Mouse (Mus musculus) liver, embryonic 15.5 days (tissue): Measurements from ENCODE around the gene Glud1. TPM values are rescaled to one million over a fixed set of nuclear protein-coding genes. Genes with fewer than 3 reads are reported as not detected.
A peak's percentile ranks its signal among the peaks of the same experiment; 100 is the strongest.
"Not testable (repeated sequence)": the region's sequence is repeated elsewhere in the genome, so short reads cannot be mapped to it uniquely, and the experiment has no call there.

ENCODE experiments used
- ATAC-seq: fragments of 200-750 bp; cut with Nextera tagmentation; 2 replicates; pipeline ENCODE4 v1.8.0; 2017; ENCODE audit warnings: moderate number of reproducible peaks, mild to moderate bottlenecking, moderate library complexity; ENCODE audit not compliant: insufficient read depth
- H3K27ac ChIP-seq: fragments of 300-500 bp; sonication (generic); replicated peaks from 2 replicates; pipeline ENCODE4 v1.5.1; 2015; ENCODE audit warnings: mild to moderate bottlenecking, inconsistent platforms
- H3K27me3 ChIP-seq: fragments of 300-500 bp; sonication (generic); 2 replicates; pipeline ENCODE4 v1.6.1; 2015; ENCODE audit warnings: mild to moderate bottlenecking, inconsistent platforms
- H3K36me3 ChIP-seq: fragments of 300-500 bp; sonication (generic); replicated peaks from 2 replicates; pipeline ENCODE4 v1.6.1; 2015; ENCODE audit warnings: moderate library complexity, mild to moderate bottlenecking, inconsistent platforms
- H3K4me1 ChIP-seq: fragments of 300-500 bp; sonication (generic); replicated peaks from 2 replicates; pipeline ENCODE4 v1.6.1; 2015; ENCODE audit warnings: inconsistent platforms
- H3K4me2 ChIP-seq: fragments of 300-500 bp; sonication (generic); 2 replicates; pipeline ENCODE4 v1.6.1; 2015; ENCODE audit warnings: moderate library complexity, mild to moderate bottlenecking, inconsistent platforms
- H3K4me3 ChIP-seq: fragments of 300-500 bp; sonication (generic); replicated peaks from 2 replicates; pipeline ENCODE4 v1.5.1; 2015; ENCODE audit warnings: mild to moderate bottlenecking, inconsistent platforms
- H3K9ac ChIP-seq: fragments of 300-500 bp; sonication (generic); 2 replicates; pipeline ENCODE4 v1.6.1; 2015; ENCODE audit warnings: moderate library complexity, mild to moderate bottlenecking, inconsistent platforms
- H3K9me3 ChIP-seq: fragments of 300-500 bp; sonication (generic); replicated peaks from 2 replicates; pipeline ENCODE4 v1.6.1; 2016; ENCODE audit warnings: inconsistent platforms
- WGBS: fragments of 180-500 bp; shearing (Covaris S2); methylation state at CpG from one replicate; pipeline ENCODE4 v1.1.7; 2015; ENCODE audit warnings: mixed read lengths; ENCODE audit not compliant: insufficient replicate concordance; 5-methylcytosine and 5-hydroxymethylcytosine counted together
- polyA plus RNA-seq: library from polyadenylated mRNA; unstranded; fragments of >200 nt; fragmentation: Nextera tagmentation; extraction: Ambion mirVana; gene quantifications from 2 replicates; pipeline ENCODE4 v1.2.1, GENCODE M21; 2015

The Glud1 gene
- polyA plus RNA-seq, 1 experiment from 2014 or later, result 142 TPM

DNA sequence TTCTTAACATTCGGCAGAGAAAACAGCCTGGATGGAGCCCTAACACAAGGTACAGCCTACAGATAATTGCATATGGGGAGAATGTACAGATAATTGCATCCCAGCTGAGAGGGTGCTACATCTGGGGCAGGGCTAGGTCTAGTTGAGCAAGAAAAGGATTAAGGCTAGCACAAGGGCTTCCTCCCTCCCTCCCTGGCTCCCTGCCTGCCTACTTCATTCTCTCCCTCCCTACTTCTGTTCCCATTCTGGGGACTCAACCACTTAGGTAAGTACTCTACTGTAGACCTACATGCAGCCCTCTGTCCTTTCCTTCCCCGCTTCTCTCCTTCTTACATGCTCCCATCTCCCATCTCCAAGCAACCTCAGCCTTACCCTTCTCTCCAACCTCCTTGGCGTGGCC, 42.8 kb downstream of the Glud1 start:
- no peak overlapping the region for H3K4me2 ChIP-seq
- no peaks in the 10 kb centered on the region for H3K36me3 ChIP-seq
- no peak for ATAC-seq
- H3K9ac ChIP-seq, result no peak overlapping the region
- H3K9me3 ChIP-seq, result no peaks in the 10 kb centered on the region
- H3K4me3 ChIP-seq, result no peak overlapping the region
- no peak overlapping the region for H3K27ac ChIP-seq
- H3K4me1 ChIP-seq, result peaks cover 8% of the 10 kb centered on the region
- WGBS, result 54% methylated on average over 3 of the region's 3 CpGs
- no peaks in the 10 kb centered on the region for H3K27me3 ChIP-seq

DNA sequence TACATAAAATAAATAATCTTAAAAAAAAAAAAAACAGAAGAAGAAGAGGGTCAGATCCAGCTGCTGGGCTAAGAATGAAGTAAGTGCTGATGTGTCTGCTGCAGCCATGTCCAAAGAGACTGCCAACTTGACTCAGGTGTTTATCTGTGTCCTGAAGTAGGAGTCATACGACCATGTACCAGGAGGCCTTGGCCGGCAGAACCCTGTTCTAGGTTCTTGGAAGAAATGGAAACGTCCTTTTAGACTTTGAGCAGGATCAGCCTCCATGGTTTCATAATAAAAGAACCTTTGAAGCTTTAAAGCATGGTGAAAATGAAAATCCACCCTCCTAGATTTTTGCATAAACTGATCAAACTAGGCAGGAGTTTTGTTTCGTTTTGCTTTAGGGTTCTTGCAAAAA, 43.9 kb downstream of the Glud1 start:
- H3K27ac ChIP-seq, result no peak overlapping the region
- 61% methylated on average over 4 of the region's 4 CpGs for WGBS
- no peak overlapping the region for H3K4me3 ChIP-seq
- no peaks in the 10 kb centered on the region for H3K36me3 ChIP-seq
- H3K4me1 ChIP-seq, result peaks cover 12% of the 10 kb centered on the region
- H3K4me2 ChIP-seq, result no peak overlapping the region
- ATAC-seq, result no peak
- no peaks in the 10 kb centered on the region for H3K27me3 ChIP-seq
- H3K9me3 ChIP-seq, result no peaks in the 10 kb centered on the region
- H3K9ac ChIP-seq, result no peak overlapping the region

GRCm38 (mm10) chr14:34355301-34355700, 44.8 kb downstream of the Glud1 start, which contains the start of gene Fam25c:
Fam25c (minus strand) TSS chr14:34355433.
- H3K4me3 ChIP-seq, result no peak within 1 kb of the TSS
- H3K27ac ChIP-seq, result no peak within 1 kb of the TSS
- no peaks in the 10 kb centered on the region for H3K27me3 ChIP-seq
- H3K36me3 ChIP-seq, result no peaks in the 10 kb centered on the region
- no peaks in the 10 kb centered on the region for H3K9me3 ChIP-seq
- ATAC-seq, result no peak
- H3K4me2 ChIP-seq, result no peak within 1 kb of the TSS
- H3K4me1 ChIP-seq, result peaks cover 12% of the 10 kb centered on the region
- no peak within 1 kb of the TSS for H3K9ac ChIP-seq
- WGBS, result 52% methylated on average over 6 of the region's 6 CpGs

GRCm38 (mm10) chr14:34357671-34358455, 47.3 kb downstream of the Glud1 start:
- no peaks in the 10 kb centered on the region for H3K36me3 ChIP-seq
- no peak overlapping the region for H3K4me2 ChIP-seq
- no peak overlapping the region for H3K4me3 ChIP-seq
- H3K27ac ChIP-seq, result peak overlapping the region; percentile 61
- peak; percentile 71 for ATAC-seq
- H3K9ac ChIP-seq, result no peak overlapping the region
- no peaks in the 10 kb centered on the region for H3K9me3 ChIP-seq
- H3K27me3 ChIP-seq, result no peaks in the 10 kb centered on the region
- peaks cover 16% of the 10 kb centered on the region for H3K4me1 ChIP-seq
- 51% methylated on average over 7 of the region's 7 CpGs for WGBS

DNA sequence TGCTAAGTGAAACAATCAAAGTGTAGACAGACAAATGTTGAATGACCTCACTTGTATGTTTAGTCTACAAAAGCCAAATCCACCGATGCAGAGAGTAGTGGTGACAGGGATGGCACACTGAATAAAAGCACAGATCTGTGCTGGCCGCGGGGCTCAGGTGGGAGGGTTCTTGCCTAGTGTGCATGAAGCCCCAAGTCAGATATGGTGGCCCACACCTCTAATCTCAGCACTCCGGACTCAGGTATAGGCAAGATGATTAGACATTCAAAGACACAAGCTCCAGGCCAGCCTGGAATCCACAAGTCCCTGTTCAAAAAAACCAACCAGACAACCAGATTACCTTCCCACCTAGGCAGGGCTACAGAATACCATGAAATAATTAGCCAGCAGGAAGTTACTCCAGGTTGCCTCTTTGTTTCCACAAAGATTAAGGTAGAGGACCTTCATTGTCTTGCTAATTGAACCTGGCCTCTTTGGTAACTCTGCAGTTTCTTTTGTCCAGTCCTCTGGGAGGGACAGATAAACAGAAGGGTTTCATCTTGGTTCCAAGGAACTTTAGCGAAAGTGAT, 49.2 kb downstream of the Glud1 start:
- Histone ChIP-seq H3K27ac (no peak overlapping the region), H3K4me3 (no peak overlapping the region), H3K4me2 (no peak overlapping the region), H3K9ac (no peak overlapping the region), H3K27me3 (no peaks in the 10 kb centered on the region), H3K9me3 (no peaks in the 10 kb centered on the region), H3K4me1 (peaks cover 26% of the 10 kb centered on the region), H3K36me3 (no peaks in the 10 kb centered on the region)
- WGBS, result 37% methylated on average over 5 of the region's 5 CpGs
- no peak for ATAC-seq

DNA sequence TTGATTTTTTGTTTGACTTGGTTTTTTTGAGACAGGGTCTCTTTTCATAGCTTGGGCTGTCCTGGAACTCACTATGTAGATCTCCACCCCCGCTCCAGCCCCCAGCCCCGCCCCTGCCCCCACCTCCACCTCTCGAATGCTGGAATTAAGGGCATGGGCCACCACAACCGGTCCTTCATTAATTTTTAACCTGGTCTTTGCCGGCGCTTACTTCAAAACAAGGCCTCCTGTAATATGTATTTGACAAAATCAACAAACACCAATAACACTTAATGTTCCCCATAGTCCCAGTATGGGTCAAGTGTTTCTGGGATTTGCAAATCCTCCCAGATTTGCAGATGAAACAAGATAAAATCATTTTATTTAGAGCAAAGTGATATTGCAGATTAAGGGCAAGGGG, 49.7 kb downstream of the Glud1 start:
- Histone ChIP-seq H3K4me2 (no peak overlapping the region), H3K4me1 (peaks cover 26% of the 10 kb centered on the region), H3K36me3 (no peaks in the 10 kb centered on the region), H3K9ac (no peak overlapping the region), H3K4me3 (no peak overlapping the region), H3K9me3 (no peaks in the 10 kb centered on the region), H3K27ac (no peak overlapping the region), H3K27me3 (no peaks in the 10 kb centered on the region)
- WGBS, result 43% methylated on average over 6 of the region's 6 CpGs
- ATAC-seq, result no peak

DNA sequence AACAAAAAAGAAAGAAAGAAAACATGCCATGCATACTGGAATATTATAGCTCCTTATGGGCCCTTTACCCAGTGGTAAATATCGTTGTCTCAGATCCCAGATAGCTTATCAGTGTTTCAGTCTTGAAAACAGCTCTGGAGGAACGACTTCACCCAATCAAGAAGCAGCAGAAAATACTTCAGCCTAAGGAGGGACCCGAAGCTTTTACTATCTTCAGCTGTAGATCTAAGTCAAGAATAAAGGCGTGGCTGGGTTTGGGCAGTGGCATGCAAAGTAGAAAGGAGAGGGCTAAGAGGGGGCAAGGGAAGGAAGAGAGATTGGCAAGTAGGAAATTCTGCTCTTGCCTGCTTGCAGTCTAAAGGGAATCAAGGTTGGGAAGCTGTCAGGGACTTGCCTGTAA, 51.6 kb downstream of the Glud1 start:
- 20% methylated on average over 4 of the region's 4 CpGs for WGBS
- Histone ChIP-seq H3K27me3 (no peaks in the 10 kb centered on the region), H3K9ac (no peak overlapping the region), H3K4me2 (no peak overlapping the region), H3K4me1 (peaks cover 26% of the 10 kb centered on the region), H3K36me3 (no peaks in the 10 kb centered on the region), H3K4me3 (no peak overlapping the region), H3K9me3 (no peaks in the 10 kb centered on the region), H3K27ac (no peak overlapping the region)
- ATAC-seq, result no peak

DNA sequence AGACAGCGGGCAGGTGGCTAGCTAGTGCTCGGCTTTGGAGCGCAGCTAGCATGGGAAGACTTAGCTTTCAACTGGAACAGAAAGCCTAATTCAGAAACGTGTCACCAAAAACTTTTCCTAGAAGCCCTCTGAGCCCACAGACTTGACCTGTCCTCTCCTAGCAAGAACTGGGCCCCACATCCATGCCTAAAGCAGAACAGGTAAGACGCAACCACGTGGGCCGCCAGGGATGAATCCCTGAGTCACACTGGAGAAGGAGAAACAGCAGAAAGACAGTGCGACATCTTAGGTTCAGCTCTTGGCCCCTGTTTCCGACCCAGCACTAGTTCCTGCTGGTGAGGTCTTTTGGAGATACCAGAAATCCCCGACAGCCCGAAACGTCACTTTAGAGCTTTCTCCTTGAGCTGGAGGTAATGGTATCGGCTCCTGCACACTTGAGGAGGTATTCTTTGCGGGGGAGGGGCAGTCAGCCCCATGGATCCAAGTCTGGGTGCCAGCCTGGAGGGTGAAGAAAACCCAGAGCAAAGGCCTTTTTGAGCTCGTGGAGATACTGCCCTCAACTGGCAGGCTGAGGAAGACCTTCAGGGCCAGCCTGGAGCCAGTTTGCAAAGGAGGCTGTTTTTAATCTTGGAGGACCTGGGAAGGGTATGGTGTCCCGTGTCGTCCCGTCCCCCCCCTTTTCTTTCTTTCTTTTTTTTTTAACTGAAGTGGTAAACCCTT, 52.4 kb downstream of the Glud1 start:
- H3K9ac ChIP-seq, result no peak overlapping the region; the same call in 1 of the 2 replicates
- no peak for ATAC-seq
- H3K4me3 ChIP-seq, result peak overlapping the region; percentile 25; the same call in 1 of the 2 replicates
- no peak overlapping the region for H3K27ac ChIP-seq
- H3K4me2 ChIP-seq, result peak overlapping the region; percentile 61
- H3K27me3 ChIP-seq, result no peaks in the 10 kb centered on the region
- no peaks in the 10 kb centered on the region for H3K9me3 ChIP-seq
- WGBS, result 22% methylated on average over 18 of the region's 18 CpGs
- H3K36me3 ChIP-seq, result no peaks in the 10 kb centered on the region
- H3K4me1 ChIP-seq, result peaks cover 21% of the 10 kb centered on the region; the same call in 1 of the 2 replicates

DNA sequence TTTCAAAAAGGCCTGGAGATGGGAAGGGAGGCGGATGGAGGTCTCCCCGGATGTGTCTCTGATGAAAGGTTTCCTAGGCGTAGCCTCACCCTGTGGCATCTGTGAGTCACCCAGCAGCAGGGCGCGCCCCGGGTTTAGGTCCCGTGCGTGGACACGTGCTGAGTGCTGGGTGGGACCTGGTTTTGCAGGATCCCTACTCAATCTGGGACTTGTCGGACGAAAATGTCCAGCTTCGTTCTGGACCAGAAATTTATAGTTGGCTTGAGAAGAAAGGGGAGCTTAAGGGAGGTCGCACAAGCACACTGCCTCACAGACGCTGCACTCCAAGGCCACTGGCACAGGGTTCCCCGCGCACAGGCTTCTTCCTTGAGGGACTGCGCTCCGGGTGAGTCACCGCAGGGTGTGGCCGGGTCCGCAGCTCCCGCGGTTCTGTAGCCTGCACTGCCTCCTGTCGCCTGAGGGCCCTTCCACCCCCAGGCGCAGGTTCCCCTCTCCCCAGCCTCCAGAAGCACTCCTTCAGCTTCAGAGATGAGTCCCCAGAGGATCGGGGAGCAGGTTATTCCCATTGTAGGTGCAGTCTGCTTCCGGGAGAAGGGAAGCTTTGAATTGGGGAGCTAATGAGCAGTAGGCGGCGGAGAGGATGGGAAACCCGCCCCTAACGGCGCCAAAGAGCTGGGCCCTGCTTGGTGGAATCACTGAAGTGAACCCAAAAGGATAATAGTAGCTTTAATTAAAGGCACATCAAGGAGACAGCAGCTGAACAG, 53.1 kb downstream of the Glud1 start:
- Histone ChIP-seq H3K27me3 (no peaks in the 10 kb centered on the region), H3K4me2 (peak overlapping the region; percentile 61), H3K9me3 (no peaks in the 10 kb centered on the region), H3K4me3 (peak overlapping the region; percentile 25), H3K9ac (0 out of 2 replicates have a peak overlapping the region, but pooled peaks have one; percentile 15), H3K36me3 (no peaks in the 10 kb centered on the region), H3K4me1 (peaks cover 19% of the 10 kb centered on the region; the same call in 1 of the 2 replicates), H3K27ac (no peak overlapping the region)
- ATAC-seq, result peak; percentile 53; the same call in 1 of the 2 replicates
- WGBS, result 11% methylated on average over 32 of the region's 32 CpGs

GRCm38 (mm10) chr14:34364254-34365146, 54.0 kb downstream of the Glud1 start:
- H3K4me1 ChIP-seq, result peaks cover 17% of the 10 kb centered on the region; the same call in 1 of the 2 replicates
- H3K27ac ChIP-seq, ATAC-seq, H3K27me3 ChIP-seq, H3K9ac ChIP-seq, H3K36me3 ChIP-seq, H3K4me2 ChIP-seq, H3K9me3 ChIP-seq, H3K4me3 ChIP-seq: not testable (repeated sequence)
- WGBS, result 72% methylated on average over 15 of the region's 15 CpGs
